Mouse (Mus musculus): ENCODE measurements around the gene Nfkbid. TPM values are rescaled to one million over a fixed set of nuclear protein-coding genes. Genes with fewer than 3 reads are reported as not detected.
"Not testable (repeated sequence)": the region's sequence is repeated elsewhere in the genome, so short reads cannot be mapped to it uniquely, and the experiment has no call there.

Gene Nfkbid
- total RNA-seq, 1 experiment from 2014 or later, result 2.1 TPM

DNA sequence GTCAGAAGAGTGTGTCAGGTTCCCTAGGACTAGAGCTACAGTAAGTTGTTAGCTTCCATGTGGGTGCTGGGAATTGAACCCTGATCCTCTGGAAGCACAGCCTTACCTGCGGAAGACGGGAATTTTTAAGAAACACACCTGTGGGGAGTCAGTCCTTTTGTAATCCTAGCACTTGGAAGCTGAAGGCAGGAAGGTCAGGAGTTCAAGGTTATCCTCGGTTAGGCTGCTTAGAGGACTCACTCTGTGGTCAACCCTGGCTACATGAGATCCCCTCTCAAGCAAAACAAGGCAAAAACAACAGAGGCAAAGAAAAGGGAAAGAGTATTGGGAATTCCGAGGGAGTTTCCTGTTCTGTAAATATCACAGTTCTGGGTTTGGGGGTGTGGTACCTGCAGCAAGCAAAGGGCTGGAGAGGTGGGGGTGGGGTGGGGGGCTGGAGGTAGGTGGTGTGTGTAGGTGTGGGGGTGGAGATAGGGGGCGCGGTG lies 43.3 kb downstream of the Nfkbid start:
- no peak for DNase-seq

DNA sequence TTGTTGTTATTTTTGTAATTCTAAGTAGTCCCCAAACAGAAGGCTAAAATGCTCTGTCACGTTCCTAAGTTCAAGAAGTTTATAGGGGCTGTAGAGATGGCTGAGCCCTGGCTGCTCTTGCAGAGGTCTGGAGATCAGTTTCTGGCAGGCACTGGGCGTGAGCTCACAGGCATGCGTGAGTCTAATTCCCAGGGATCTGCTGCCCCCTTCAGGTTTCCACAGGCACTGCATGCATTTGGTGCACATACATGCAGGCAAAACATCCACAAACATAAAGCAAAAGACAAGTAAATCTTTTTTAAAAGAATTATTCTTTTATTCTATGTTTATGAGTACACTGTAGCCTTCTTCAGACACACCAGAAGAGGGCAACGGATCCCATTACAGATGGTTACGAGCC lies 50.9 kb downstream of the Nfkbid start:
- peak; percentile 45 for DNase-seq

DNA sequence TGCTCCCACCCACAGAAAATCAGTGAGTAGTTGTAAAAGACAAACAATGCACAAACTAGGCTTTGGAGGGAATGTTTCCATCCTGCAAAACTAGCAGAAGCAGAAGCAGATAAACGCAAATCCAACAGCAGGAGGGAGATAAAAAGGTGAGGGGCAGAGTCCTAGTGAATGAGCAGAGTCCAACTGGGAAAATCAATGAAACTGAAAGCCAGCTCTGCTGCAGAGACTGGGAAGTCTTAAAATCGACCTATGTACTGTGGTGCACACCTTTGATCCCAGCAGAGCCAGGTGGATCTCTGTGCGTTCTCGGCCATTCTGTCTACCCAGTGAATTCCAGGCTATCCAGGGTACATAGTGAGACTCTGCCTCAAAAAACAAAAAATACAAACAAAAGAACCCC lies 53.5 kb downstream of the Nfkbid start:
- DNase-seq, result no peak

DNA sequence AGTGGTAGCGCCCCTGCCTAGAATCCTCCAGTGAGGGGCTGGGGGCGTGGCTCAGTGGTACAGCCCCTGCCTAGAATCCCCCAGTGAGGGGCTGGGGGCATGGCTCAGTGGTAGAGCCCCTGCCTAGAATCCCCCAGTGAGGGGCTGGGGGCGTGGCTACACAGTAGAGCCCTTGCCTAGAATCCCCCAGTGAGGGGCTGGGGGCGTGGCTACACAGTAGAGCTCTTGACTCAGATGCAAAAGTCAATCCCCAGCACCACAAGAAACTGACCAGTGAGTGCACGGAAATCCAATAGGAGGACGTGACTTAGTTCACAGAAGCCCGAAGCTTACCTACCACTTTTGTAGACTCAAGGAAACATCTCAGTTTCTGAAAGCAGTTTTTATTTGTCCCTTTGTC lies 54.6 kb downstream of the Nfkbid start:
- not testable (repeated sequence) for DNase-seq

DNA sequence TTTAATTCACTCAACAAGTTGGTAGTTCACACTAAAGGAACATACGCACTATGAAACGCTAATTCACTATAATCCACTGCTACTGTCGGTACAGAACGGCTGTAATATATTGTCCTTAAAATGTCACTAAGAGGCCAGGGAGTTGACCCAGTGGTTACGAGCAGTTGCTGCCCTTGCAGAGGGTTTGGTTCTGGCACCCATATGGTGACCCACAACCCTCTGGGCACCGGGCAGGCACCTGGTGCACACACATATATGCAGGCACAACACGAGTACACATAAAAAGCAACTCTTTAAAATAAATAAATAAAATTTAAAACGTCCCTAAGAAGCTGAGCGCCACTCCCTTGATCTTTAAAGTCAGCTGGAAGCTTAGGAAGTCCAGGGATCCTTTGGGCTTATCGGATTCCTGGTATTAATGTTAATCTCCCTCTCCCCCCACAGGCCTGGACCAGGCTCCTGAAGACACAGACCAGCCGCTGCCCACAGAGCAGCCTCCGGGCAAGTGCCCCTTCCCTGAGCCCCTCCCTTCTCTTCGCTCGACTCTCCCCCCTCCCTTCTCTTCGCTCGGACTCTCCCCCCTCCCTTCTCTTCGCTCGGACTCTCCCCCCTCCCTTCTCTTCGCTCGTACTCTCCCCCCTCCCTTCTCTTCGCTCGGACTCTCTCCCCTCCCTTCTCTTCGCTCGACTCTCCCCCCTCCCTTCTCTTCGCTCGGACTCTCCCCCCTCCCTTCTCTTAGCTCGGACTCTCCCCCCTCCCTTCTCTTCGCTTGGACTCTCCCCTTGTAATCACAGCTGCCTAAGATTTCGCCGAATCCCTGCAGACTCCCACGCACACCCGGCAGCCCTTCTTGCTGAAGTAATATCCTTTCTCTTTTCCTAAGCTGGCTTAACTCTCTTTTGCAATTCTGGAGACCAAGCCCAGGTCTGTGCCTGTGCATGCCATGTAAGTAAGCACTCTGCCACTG lies 56.2 kb downstream of the Nfkbid start:
- no peak for DNase-seq

Other genes starting within 250 kb of the Nfkbid start
- 288 and 306 TPM in 2 replicates for gene Cox7a1, start 237.6 kb upstream of the Nfkbid start, total RNA-seq (2021)
- 624 and 670 TPM in 2 replicates for gene Capns1, start 222.9 kb upstream of the Nfkbid start, total RNA-seq (2021)
- 63.2 and 71.6 TPM in 2 replicates for gene Polr2i, start 189.8 kb upstream of the Nfkbid start, total RNA-seq (2021)
- gene Tbcb, start 189.5 kb upstream of the Nfkbid start, total RNA-seq (2021), result 77.0 and 86.6 TPM in 2 replicates
- gene Ovol3, start 186.0 kb upstream of the Nfkbid start, total RNA-seq (2021), result not detected in 2 replicates
- gene Thap8, start 141.6 kb upstream of the Nfkbid start, total RNA-seq (2021), result 1.2 TPM in 1 of 2 replicates, not detected in the other
- gene Wdr62, start 141.3 kb upstream of the Nfkbid start, total RNA-seq (2021), result 7.2 and 8.4 TPM in 2 replicates
- 21.1 and 29.5 TPM in 2 replicates for gene Clip3, start 130.0 kb upstream of the Nfkbid start, total RNA-seq (2021)
- 51.6 and 59.2 TPM in 2 replicates for gene Alkbh6, start 113.0 kb upstream of the Nfkbid start, total RNA-seq (2021)
- 29.0 and 41.3 TPM in 2 replicates for gene Syne4, start 106.9 kb upstream of the Nfkbid start, total RNA-seq (2021)
- 1.5 and 2.0 TPM in 2 replicates for gene E130208F15Rik, start 100.0 kb upstream of the Nfkbid start, total RNA-seq (2021)
- gene Sdhaf1, start 97.8 kb upstream of the Nfkbid start, total RNA-seq (2021), result 13.1 and 14.1 TPM in 2 replicates
- 16.6 and 19.4 TPM in 2 replicates for gene Lrfn3, start 59.0 kb upstream of the Nfkbid start, total RNA-seq (2021)
- gene Tyrobp, start 8.0 kb upstream of the Nfkbid start, total RNA-seq (2021), result 14.9 and 15.0 TPM in 2 replicates
- 2.6 TPM in 1 of 2 replicates, not detected in the other for gene Hcst, start 1.9 kb upstream of the Nfkbid start, total RNA-seq (2021)
- 19.6 and 29.9 TPM in 2 replicates for gene Aplp1, start 23.8 kb downstream of the Nfkbid start, total RNA-seq (2021)
- gene Kirrel2, start 36.0 kb downstream of the Nfkbid start, total RNA-seq (2021), result not detected in 2 replicates
- gene Nphs1, start 36.6 kb downstream of the Nfkbid start, total RNA-seq (2021), result not detected in 2 replicates
- 1.6 TPM in 1 of 2 replicates, not detected in the other for gene Prodh2, start 71.9 kb downstream of the Nfkbid start, total RNA-seq (2021)
- 5.6 and 7.4 TPM in 2 replicates for gene Arhgap33, start 113.3 kb downstream of the Nfkbid start, total RNA-seq (2021)
- 30.2 and 33.5 TPM in 2 replicates for gene Hspb6, start 130.4 kb downstream of the Nfkbid start, total RNA-seq (2021)
- gene Proser3, start 130.6 kb downstream of the Nfkbid start, total RNA-seq (2021), result 14.8 TPM in 2 replicates
- 56.9 and 67.6 TPM in 2 replicates for gene Lin37, start 138.1 kb downstream of the Nfkbid start, total RNA-seq (2021)
- 71.9 and 81.8 TPM in 2 replicates for gene U2af1l4, start 141.6 kb downstream of the Nfkbid start, total RNA-seq (2021)
- 6.3 and 8.0 TPM in 2 replicates for gene Gm49396, start 141.6 kb downstream of the Nfkbid start, total RNA-seq (2021)
- 148 and 160 TPM in 2 replicates for gene Psenen, start 141.9 kb downstream of the Nfkbid start, total RNA-seq (2021)
- 4.4 and 6.7 TPM in 2 replicates for gene Igflr1, start 143.7 kb downstream of the Nfkbid start, total RNA-seq (2021)
- 60.7 and 73.7 TPM in 2 replicates for gene Kmt2b, start 167.0 kb downstream of the Nfkbid start, total RNA-seq (2021)
- gene Zbtb32, start 177.2 kb downstream of the Nfkbid start, total RNA-seq (2021), result 0.33 and 0.71 TPM in 2 replicates
- 0.36 TPM in 1 of 2 replicates, not detected in the other for gene Upk1a, start 191.1 kb downstream of the Nfkbid start, total RNA-seq (2021)
- gene Cox6b1, start 204.4 kb downstream of the Nfkbid start, total RNA-seq (2021), result 1,003 and 1,219 TPM in 2 replicates
- not detected in 2 replicates for gene Etv2, start 214.1 kb downstream of the Nfkbid start, total RNA-seq (2021)
- gene Rbm42, start 228.6 kb downstream of the Nfkbid start, total RNA-seq (2021), result 78.4 and 87.5 TPM in 2 replicates
- 12.6 and 13.5 TPM in 2 replicates for gene Haus5, start 243.3 kb downstream of the Nfkbid start, total RNA-seq (2021)
- gene Pmis2, start 249.9 kb downstream of the Nfkbid start, total RNA-seq (2021), result not detected in 2 replicates

All from adrenal gland, postnatal 25 days (tissue).